Mouse (Mus musculus) G1E (cell line): ENCODE results near the gene Syt11. TPM values are rescaled to one million over a fixed set of nuclear protein-coding genes. Genes with fewer than 3 reads are reported as not detected.
"Not testable (repeated sequence)": the region's sequence is repeated elsewhere in the genome, so short reads cannot be mapped to it uniquely, and the experiment has no call there.

Experiments used
- ATAC-seq: 2 replicates; pipeline ENCODE4 v1.8.0; 2016; ENCODE audit warnings: mild to moderate bottlenecking; ENCODE audit not compliant: insufficient number of reproducible peaks, poor library complexity, low FRiP score, severe bottlenecking; ENCODE audit errors: extremely low read depth
- DNase-seq: peaks from one replicate; pipeline ENCODE4 v3.0.0; 2012; ENCODE audit warnings: low spot score
- H3K27me3 ChIP-seq: 2 replicates; pipeline ENCODE4 v1.6.1; 2012; ENCODE audit warnings: mild to moderate bottlenecking, low read length, inconsistent platforms; ENCODE audit not compliant: insufficient read depth
- H3K36me3 ChIP-seq: replicated peaks from 2 replicates; pipeline ENCODE3; 2012; ENCODE audit warnings: mild to moderate bottlenecking, inconsistent platforms
- H3K4me1 ChIP-seq: 2 replicates; pipeline ENCODE4 v1.6.1; 2012; ENCODE audit warnings: low read depth, low read length, inconsistent platforms, mixed read lengths; ENCODE audit not compliant: insufficient read depth
- H3K4me3 ChIP-seq: 2 replicates; pipeline ENCODE4 v1.5.1; 2012; ENCODE audit warnings: low read depth, mild to moderate bottlenecking, inconsistent platforms, low read length, moderate library complexity, mixed read lengths
- H3K9me3 ChIP-seq: replicated peaks from 2 replicates; pipeline ENCODE4 v1.6.1; 2012; ENCODE audit warnings: inconsistent platforms
- CTCF ChIP-seq: IDR thresholded peaks from 2 replicates; pipeline ENCODE4 v1.5.1; 2012; ENCODE audit warnings: low read depth, low read length, inconsistent platforms, mixed read lengths
- GATA1 ChIP-seq: IDR thresholded peaks from 2 replicates; pipeline ENCODE4 v1.6.1; 2012; ENCODE audit warnings: borderline replicate concordance, low read length, inconsistent platforms, mixed read lengths
- GATA2 ChIP-seq: IDR thresholded peaks from 2 replicates; pipeline ENCODE4 v1.6.1; 2012; ENCODE audit warnings: low read depth, low read length, inconsistent platforms, borderline replicate concordance
- POLR2AphosphoS5 ChIP-seq: IDR thresholded peaks from 2 replicates; pipeline ENCODE4 v1.6.1; 2012; ENCODE audit warnings: low read depth, low read length, inconsistent platforms; ENCODE audit not compliant: insufficient replicate concordance
- TAL1 ChIP-seq: conservative IDR thresholded peaks from 2 replicates; pipeline ENCODE4 v1.6.1; 2012; ENCODE audit warnings: low read depth, low read length, inconsistent platforms, mixed read lengths
- polyA plus RNA-seq: library from polyadenylated mRNA; stranded (reverse); fragments of >175 nt; gene quantifications from 2 replicates; pipeline ENCODE4 v1.2.3, GENCODE M21; 2012
- total RNA-seq, 2 experiments: library from RNA; stranded (forward) in 1 of 2; stranded (reverse) in 1 of 2; fragments of 200-1000 nt in 1 of 2; fragments of >200 nt in 1 of 2; fragmentation: Nextera tagmentation in 1 of 2; gene quantifications; 2 replicates each; pipeline ENCODE4 v1.2.3; 2014 to 2017

Syt11 gene
- total RNA-seq (2014; fragmentation: Nextera tagmentation): 3.1 and 4.4 TPM in 2 replicates
- total RNA-seq (2017): 0.52 and 0.82 TPM in 2 replicates
- 0.11 and 0.14 TPM in 2 replicates for polyA plus RNA-seq

- DNase-seq, H3K9me3 ChIP-seq, H3K4me1 ChIP-seq, H3K36me3 ChIP-seq, H3K27me3 ChIP-seq: not testable (repeated sequence)
- peak within 1 kb of the TSS; percentile 69 for H3K4me3 ChIP-seq
- ATAC-seq: peak; percentile 59; the same call in 1 of the 2 replicates
These were observed at the start of gene Syt11 for GRCm38 (mm10) chr3:88774939-88775841. Syt11 (minus strand) TSS chr3:88775164.

GRCm38 (mm10) chr3:88803910-88804540 is 29.1 kb upstream of the Syt11 start:
- Histone ChIP-seq H3K9me3 (no peaks in the 10 kb centered on the region), H3K36me3 (peaks cover 20% of the 10 kb centered on the region), H3K4me3 (no peak overlapping the region), H3K4me1 (no peaks in the 10 kb centered on the region), H3K27me3 (no peaks in the 10 kb centered on the region)
- TF ChIP-seq GATA2: no peak
- TF ChIP-seq GATA1: no peak
- no peak for DNase-seq
- ATAC-seq: no peak

- DNase-seq, H3K4me3 ChIP-seq, H3K9me3 ChIP-seq, H3K4me1 ChIP-seq, H3K36me3 ChIP-seq, ATAC-seq, H3K27me3 ChIP-seq: not testable (repeated sequence)
These were observed 22.5 kb upstream of the Syt11 start for GRCm38 (mm10) chr3:88797507-88797906.

GRCm38 (mm10) chr3:88788033-88788432 is 13.1 kb upstream of the Syt11 start:
- H3K9me3 ChIP-seq, H3K4me3 ChIP-seq, H3K27me3 ChIP-seq: not testable (repeated sequence)

GRCm38 (mm10) chr3:88786805-88787204 is 11.8 kb upstream of the Syt11 start:
- not testable (repeated sequence) for ATAC-seq, H3K9me3 ChIP-seq, H3K4me3 ChIP-seq, DNase-seq, H3K27me3 ChIP-seq, H3K4me1 ChIP-seq
- H3K36me3 ChIP-seq: peaks cover 17% of the 10 kb centered on the region

More at GRCm38 (mm10) chr3:88788033-88788432, 13.1 kb upstream of the Syt11 start:
- H3K4me1 ChIP-seq, ATAC-seq, DNase-seq: not testable (repeated sequence)
- peaks cover 17% of the 10 kb centered on the region for H3K36me3 ChIP-seq

GRCm38 (mm10) chr3:88786323-88786722 is 11.4 kb upstream of the Syt11 start:
- H3K4me3 ChIP-seq, H3K9me3 ChIP-seq, ATAC-seq, DNase-seq, H3K27me3 ChIP-seq, H3K4me1 ChIP-seq: not testable (repeated sequence)
- H3K36me3 ChIP-seq: peaks cover 17% of the 10 kb centered on the region

GRCm38 (mm10) chr3:88784889-88785288 is 9.9 kb upstream of the Syt11 start:
- DNase-seq: no peak
- TF ChIP-seq TAL1 (no peak), GATA2 (no peak), GATA1 (no peak), POLR2AphosphoS5 (no peak), CTCF (no peak)
- Histone ChIP-seq H3K4me3 (no peak overlapping the region), H3K4me1 (no peaks in the 10 kb centered on the region), H3K36me3 (peaks cover 17% of the 10 kb centered on the region), H3K9me3 (no peaks in the 10 kb centered on the region), H3K27me3 (no peaks in the 10 kb centered on the region)
- no peak for ATAC-seq

- H3K36me3 ChIP-seq, DNase-seq, H3K4me3 ChIP-seq, H3K4me1 ChIP-seq, H3K9me3 ChIP-seq, ATAC-seq, H3K27me3 ChIP-seq: not testable (repeated sequence)
These were observed 1.8 kb downstream of the Syt11 start for GRCm38 (mm10) chr3:88773163-88773562.

GRCm38 (mm10) chr3:88772399-88772798 is 2.6 kb downstream of the Syt11 start:
- not testable (repeated sequence) for H3K4me1 ChIP-seq, H3K27me3 ChIP-seq, H3K36me3 ChIP-seq, DNase-seq, H3K9me3 ChIP-seq, H3K4me3 ChIP-seq
- peak; percentile 47; the same call in 1 of the 2 replicates for ATAC-seq

GRCm38 (mm10) chr3:88771941-88772280 is 3.1 kb downstream of the Syt11 start:
- not testable (repeated sequence) for H3K4me3 ChIP-seq

More at GRCm38 (mm10) chr3:88771941-88772280, 3.1 kb downstream of the Syt11 start:
- H3K27me3 ChIP-seq, ATAC-seq, DNase-seq, H3K4me1 ChIP-seq, H3K9me3 ChIP-seq, H3K36me3 ChIP-seq: not testable (repeated sequence)
